Mouse (Mus musculus): ENCODE results near the gene Prpf40a.

Prpf40a gene

DNA sequence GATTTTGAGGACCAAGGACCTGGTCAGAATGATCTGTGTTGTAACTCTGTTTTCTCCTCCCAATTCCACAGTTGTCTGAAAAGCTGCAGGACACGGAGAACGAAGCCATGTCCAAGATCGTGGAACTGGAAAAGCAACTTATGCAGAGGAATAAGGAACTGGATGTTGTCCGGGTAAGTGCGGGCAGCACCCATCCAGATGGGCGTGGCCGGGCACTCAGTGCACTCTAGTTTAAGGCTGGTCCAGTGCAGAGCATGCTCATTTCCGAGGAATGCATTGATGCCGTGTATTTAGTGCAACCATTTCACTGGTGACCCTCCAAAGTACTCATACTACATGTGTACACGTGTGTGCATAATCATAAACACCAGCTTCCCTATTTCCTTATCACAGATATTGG is 85.7 kb downstream of the Prpf40a start:
- no peak for DNase-seq (ENCODE audit: low spot score)

GRCm38 (mm10) chr2:53102901-53103300 is 88.2 kb downstream of the Prpf40a start:
- DNase-seq (ENCODE audit: low spot score): no peak

DNA sequence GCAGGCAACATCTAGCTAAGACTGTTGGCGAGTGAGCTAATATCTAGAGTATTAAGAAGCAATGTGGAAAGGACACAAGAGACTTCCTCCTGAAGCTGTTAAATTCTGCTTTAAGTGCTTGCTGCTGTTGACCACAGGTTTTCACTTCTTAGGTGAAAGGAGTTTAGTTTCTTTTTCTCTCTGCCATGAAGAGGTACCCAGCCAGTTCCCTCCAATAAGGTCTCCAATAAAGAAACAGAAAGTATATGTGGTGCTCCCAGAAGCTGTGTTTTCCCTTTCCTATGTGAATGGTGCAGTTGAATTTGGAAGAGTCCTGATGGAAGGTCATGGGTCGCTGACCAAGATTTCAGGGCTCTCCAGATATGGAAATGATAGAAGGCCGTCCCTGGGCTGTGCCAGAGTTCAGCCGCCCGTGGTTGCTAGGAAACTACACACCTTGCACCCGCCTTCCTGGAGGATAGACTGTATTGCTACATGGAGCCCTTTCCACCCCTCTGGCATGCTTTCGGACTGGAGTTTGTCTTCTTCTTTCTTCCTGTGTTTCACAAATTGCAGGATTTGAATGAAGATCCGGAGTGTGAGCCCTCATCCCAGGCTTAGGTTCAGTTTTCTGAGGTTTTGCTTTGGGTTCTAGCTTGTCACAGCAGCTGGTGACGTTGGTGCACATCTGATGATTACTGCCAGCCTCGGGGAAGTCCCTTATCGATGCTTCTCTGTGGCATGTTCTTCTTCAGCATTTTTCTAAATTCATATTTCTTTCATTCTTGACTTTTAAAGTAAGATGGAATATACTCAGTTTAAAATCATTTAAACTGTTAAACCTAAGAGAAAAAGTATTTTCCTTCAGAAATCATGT is 89.0 kb downstream of the Prpf40a start:
- DNase-seq (ENCODE audit: low spot score): no peak

- DNase-seq (ENCODE audit: low spot score): no peak
These were observed 91.0 kb downstream of the Prpf40a start for GRCm38 (mm10) chr2:53100093-53100492.

DNA sequence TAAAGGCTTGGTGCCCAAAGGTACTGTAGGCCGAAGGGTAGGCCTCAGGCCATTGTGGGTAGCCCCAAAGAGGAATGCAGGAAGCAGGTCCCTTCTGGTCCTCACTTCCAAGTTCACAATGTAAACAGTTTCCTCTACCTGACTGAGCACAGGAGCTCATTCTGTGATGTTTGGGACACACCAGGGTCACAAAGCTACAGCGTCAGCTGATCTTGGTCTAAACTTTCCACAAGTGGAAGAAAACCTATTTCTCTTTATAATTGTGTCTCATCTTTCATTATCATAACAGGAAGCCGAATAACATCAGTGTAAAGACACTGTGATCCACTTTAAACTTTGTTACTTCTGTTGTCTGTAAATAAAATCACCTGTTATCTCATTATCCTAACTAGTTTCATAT is 95.6 kb downstream of the Prpf40a start:
- no peak for DNase-seq (ENCODE audit: low spot score)

DNA sequence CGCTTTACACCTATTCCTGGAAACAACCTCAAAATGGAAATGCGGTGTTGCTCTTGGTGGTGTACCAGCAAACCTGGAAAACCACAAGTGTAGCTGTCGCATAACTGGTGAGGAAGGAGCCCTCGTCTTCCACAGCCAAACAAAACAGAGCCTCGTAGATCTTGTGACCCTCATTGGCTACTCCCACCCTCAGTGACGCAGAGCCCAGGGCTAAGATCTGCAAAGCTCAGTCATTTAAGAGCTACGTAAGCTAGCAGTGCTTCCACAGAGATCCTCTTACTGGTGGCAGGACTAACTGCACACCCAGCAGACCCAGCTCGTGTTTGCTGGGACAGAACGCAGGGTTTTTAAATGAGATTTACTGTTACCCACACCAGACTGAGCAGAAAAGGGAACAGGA is 96.1 kb downstream of the Prpf40a start:
- no peak for DNase-seq (ENCODE audit: low spot score)

DNA sequence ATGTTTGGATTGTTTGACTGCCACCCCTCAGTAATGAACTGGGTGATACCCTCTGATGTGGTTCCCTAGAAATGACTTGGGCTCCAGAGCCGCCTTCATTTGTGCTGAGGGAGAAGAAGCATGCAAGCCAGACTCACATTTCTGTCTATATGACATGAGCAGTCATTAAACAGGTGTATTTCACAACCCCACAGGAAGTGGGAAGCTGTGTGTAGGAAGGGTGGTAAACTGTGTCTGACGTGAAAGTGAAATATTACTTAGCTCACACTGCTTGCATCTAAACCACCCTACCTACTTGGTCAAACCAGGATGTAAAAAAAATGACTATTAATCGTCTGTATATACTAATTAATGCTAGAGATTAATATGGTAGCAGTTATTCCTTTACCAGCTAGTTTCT is 102.3 kb downstream of the Prpf40a start:
- no peak for DNase-seq (ENCODE audit: low spot score)

DNA sequence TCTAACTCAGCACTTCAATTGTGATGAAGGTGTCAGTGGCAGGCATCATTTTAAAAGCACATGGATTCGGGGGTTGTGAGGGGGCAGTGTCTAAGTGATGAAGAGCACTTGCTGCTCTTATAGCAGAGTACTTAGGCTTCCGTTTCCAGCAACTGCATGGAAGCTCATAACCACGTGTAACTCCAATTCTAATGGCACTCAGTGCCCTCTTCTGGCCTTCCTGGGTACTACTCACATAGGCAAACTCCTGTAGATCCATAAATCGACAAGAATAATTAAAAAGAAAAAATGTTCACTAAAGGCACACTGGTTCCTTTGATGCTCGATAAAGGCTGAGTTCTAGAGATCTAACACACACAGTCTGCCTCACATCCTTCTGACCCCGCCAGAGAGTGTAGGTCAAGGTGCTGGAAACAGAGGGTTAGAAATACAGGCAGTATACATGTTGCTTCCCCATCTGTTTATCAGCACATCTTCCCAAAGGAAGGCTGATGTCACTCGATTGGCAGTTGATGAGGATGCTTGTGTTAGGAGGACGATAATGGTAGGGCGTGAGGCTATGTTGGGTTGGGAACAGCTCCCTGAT is 105.4 kb downstream of the Prpf40a start:
- peak; percentile 78 for DNase-seq (ENCODE audit: low spot score)

Measured in embryo, embryonic 10.5 days (tissue).